Mouse (Mus musculus) hindbrain, embryonic 11.5 days (tissue): ENCODE measurements around the gene Zfp12. TPM values are rescaled to one million over a fixed set of nuclear protein-coding genes. Genes with fewer than 3 reads are reported as not detected.
A peak's percentile ranks its signal among the peaks of the same experiment; 100 is the strongest.

Experiments used
- ATAC-seq: fragments of 200-750 bp; cut with Nextera tagmentation; 2 replicates; pipeline ENCODE4 v1.8.0; 2017; ENCODE audit warnings: mild to moderate bottlenecking, moderate TSS enrichment, moderate library complexity; ENCODE audit not compliant: low FRiP score
- DNase-seq: peaks from one replicate; pipeline ENCODE4 v3.0.0-alpha.2; 2015; ENCODE audit warnings: low spot score
- H3K27ac ChIP-seq: fragments of 300-500 bp; sonication (generic); 2 replicates; pipeline ENCODE4 v1.5.1; 2014; ENCODE audit warnings: mild to moderate bottlenecking, low read depth, low read length
- H3K27me3 ChIP-seq: fragments of 300-500 bp; sonication (generic); 2 replicates; pipeline ENCODE4 v1.6.1; 2014; ENCODE audit warnings: mild to moderate bottlenecking, low read length, moderate library complexity, mixed read lengths; ENCODE audit not compliant: control insufficient read depth, insufficient read depth
- H3K36me3 ChIP-seq: fragments of 300-500 bp; sonication (generic); 2 replicates; pipeline ENCODE4 v1.6.1; 2014; ENCODE audit warnings: mild to moderate bottlenecking, low read length, moderate library complexity, mixed read lengths; ENCODE audit not compliant: control insufficient read depth, insufficient read depth
- H3K4me1 ChIP-seq: fragments of 300-500 bp; sonication (generic); replicated peaks from 2 replicates; pipeline ENCODE4 v1.6.1; 2014; ENCODE audit warnings: low read length, mixed read lengths; ENCODE audit not compliant: control insufficient read depth, insufficient read depth
- H3K4me2 ChIP-seq: fragments of 300-500 bp; sonication (generic); replicated peaks from 2 replicates; pipeline ENCODE4 v1.6.1; 2014; ENCODE audit warnings: mild to moderate bottlenecking, low read depth, low read length
- H3K4me3 ChIP-seq: fragments of 300-500 bp; sonication (generic); 2 replicates; pipeline ENCODE4 v1.5.1; 2014; ENCODE audit warnings: low read depth, low read length
- H3K9ac ChIP-seq: fragments of 300-500 bp; sonication (generic); 2 replicates; pipeline ENCODE4 v1.6.1; 2014; ENCODE audit warnings: low read depth, low read length
- H3K9me3 ChIP-seq: fragments of 300-500 bp; sonication (generic); 2 replicates; pipeline ENCODE4 v1.6.1; 2016; ENCODE audit warnings: low read length; ENCODE audit not compliant: control insufficient read depth
- WGBS: fragments of 180-500 bp; shearing (Covaris S2); extraction: QIAGEN DNeasy Blood & Tissue Kit; methylation state at CpG from one replicate; pipeline ENCODE4 v1.1.7; 2014; 5-methylcytosine and 5-hydroxymethylcytosine counted together
- polyA plus RNA-seq: library from polyadenylated mRNA; unstranded; fragments of >200 nt; fragmentation: Nextera tagmentation; extraction: Ambion mirVana; gene quantifications from 2 replicates; pipeline ENCODE4 v1.2.1, GENCODE M21; 2014

Gene Zfp12
- polyA plus RNA-seq, 1 experiment from 2014 or later: 20.3 TPM

GRCm38 (mm10) chr5:143222287-143222686, 12.7 kb upstream of the Zfp12 start:
- no peaks in the 10 kb centered on the region for H3K4me1 ChIP-seq
- no peak overlapping the region for H3K4me2 ChIP-seq
- H3K36me3 ChIP-seq: no peaks in the 10 kb centered on the region
- 83% methylated on average over 1 of the region's 1 CpGs for WGBS
- no peak overlapping the region for H3K4me3 ChIP-seq
- no peaks in the 10 kb centered on the region for H3K27me3 ChIP-seq
- H3K9me3 ChIP-seq: no peaks in the 10 kb centered on the region
- no peak for ATAC-seq
- H3K27ac ChIP-seq: no peak overlapping the region
- DNase-seq: no peak
- H3K9ac ChIP-seq: no peak overlapping the region

DNA sequence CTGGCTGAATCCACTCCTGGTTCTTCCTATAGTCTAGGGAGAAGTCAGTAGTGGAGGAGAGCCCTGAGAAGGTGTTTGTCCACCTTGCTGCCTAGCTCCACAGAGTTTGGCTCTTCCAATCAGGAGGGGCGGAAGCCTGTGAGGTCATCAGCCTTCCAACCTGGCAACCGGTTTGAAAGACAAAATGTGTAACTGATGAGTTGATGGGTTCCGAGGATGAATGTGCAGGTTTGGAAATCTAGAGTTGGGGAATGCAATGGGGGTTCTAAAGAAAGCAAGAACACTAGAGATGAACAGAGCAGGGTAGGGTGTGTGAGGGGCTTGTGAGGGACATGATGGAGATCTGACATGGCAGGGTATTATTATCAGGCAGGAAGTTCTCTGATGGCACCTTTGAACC, 8.2 kb upstream of the Zfp12 start, which contains the start of gene Spdye4a:
Gene Spdye4a, minus strand, starts transcription at position 101 of the 400 bp plus-strand sequence.
- no peaks in the 10 kb centered on the region for H3K27me3 ChIP-seq
- H3K27ac ChIP-seq: no peak within 1 kb of the TSS
- ATAC-seq: no peak
- H3K36me3 ChIP-seq: no peaks in the 10 kb centered on the region
- H3K4me3 ChIP-seq: no peak within 1 kb of the TSS
- H3K4me2 ChIP-seq: no peak within 1 kb of the TSS
- 87% methylated on average over 3 of the region's 3 CpGs for WGBS
- DNase-seq: no peak
- H3K4me1 ChIP-seq: no peaks in the 10 kb centered on the region
- H3K9ac ChIP-seq: no peak within 1 kb of the TSS
- H3K9me3 ChIP-seq: no peaks in the 10 kb centered on the region; the same call in 1 of the 2 replicates

- Histone ChIP-seq H3K4me1 (no peaks in the 10 kb centered on the region), H3K4me2 (peak overlapping the region; percentile 80), H3K36me3 (no peaks in the 10 kb centered on the region; the same call in 1 of the 2 replicates), H3K27me3 (no peaks in the 10 kb centered on the region), H3K27ac (no peak overlapping the region), H3K9me3 (no peaks in the 10 kb centered on the region), H3K4me3 (peak overlapping the region; percentile 87), H3K9ac (peak overlapping the region; percentile 95; the same call in 1 of the 2 replicates)
- DNase-seq (no peak), ATAC-seq (no peak)
- 58% methylated on average over 9 of the region's 9 CpGs for WGBS
Observed at GRCm38 (mm10) chr5:143236036-143236435, 1.1 kb downstream of the Zfp12 start.

- Histone ChIP-seq H3K9ac (no peak overlapping the region), H3K9me3 (no peaks in the 10 kb centered on the region), H3K27me3 (no peaks in the 10 kb centered on the region), H3K4me2 (no peak overlapping the region), H3K27ac (no peak overlapping the region), H3K36me3 (peaks cover 26% of the 10 kb centered on the region), H3K4me1 (no peaks in the 10 kb centered on the region), H3K4me3 (no peak overlapping the region)
- ATAC-seq (no peak), DNase-seq (no peak)
- 98% methylated on average over 26 of the region's 26 CpGs for WGBS
Observed at GRCm38 (mm10) chr5:143244926-143245325, 10.0 kb downstream of the Zfp12 start.

GRCm38 (mm10) chr5:143252039-143252438, 17.1 kb downstream of the Zfp12 start:
- WGBS: 31% methylated on average over 6 of the region's 6 CpGs
- Histone ChIP-seq H3K27me3 (peaks cover 55% of the 10 kb centered on the region), H3K9ac (no peak overlapping the region), H3K27ac (no peak overlapping the region), H3K4me3 (no peak overlapping the region), H3K36me3 (peaks cover 3% of the 10 kb centered on the region; the same call in 1 of the 2 replicates), H3K4me2 (no peak overlapping the region), H3K4me1 (peaks cover 15% of the 10 kb centered on the region), H3K9me3 (no peaks in the 10 kb centered on the region)
- no peak for ATAC-seq
- DNase-seq: no peak

DNA sequence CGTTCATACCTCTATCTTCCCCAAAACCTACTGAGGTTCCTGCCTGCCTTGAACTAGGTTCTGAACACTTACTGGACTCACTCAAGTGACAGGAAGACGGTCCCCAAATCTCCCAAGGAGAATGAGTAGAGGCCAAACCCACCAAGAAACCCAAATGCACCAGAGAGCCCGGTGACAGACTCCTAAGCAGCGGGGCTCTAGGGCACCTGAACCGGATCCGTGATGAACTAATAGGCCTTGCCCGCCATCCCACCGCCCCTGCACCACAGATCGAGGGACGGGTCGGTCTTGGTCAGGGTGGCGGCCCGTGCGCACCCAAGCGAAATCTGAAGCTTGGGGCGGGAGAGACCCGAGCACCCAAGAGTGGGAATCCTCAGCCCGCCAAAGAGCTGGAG, 17.8 kb downstream of the Zfp12 start:
- peaks cover 62% of the 10 kb centered on the region for H3K27me3 ChIP-seq
- no peak overlapping the region for H3K9ac ChIP-seq
- H3K4me2 ChIP-seq: no peak overlapping the region
- ATAC-seq (no peak), DNase-seq (no peak)
- peaks cover 15% of the 10 kb centered on the region for H3K4me1 ChIP-seq
- no peak overlapping the region for H3K27ac ChIP-seq
- peak overlapping the region; percentile 35 for H3K4me3 ChIP-seq
- WGBS: 9% methylated on average over 18 of the region's 18 CpGs
- no peaks in the 10 kb centered on the region for H3K9me3 ChIP-seq
- H3K36me3 ChIP-seq: peaks cover 3% of the 10 kb centered on the region; the same call in 1 of the 2 replicates

DNA sequence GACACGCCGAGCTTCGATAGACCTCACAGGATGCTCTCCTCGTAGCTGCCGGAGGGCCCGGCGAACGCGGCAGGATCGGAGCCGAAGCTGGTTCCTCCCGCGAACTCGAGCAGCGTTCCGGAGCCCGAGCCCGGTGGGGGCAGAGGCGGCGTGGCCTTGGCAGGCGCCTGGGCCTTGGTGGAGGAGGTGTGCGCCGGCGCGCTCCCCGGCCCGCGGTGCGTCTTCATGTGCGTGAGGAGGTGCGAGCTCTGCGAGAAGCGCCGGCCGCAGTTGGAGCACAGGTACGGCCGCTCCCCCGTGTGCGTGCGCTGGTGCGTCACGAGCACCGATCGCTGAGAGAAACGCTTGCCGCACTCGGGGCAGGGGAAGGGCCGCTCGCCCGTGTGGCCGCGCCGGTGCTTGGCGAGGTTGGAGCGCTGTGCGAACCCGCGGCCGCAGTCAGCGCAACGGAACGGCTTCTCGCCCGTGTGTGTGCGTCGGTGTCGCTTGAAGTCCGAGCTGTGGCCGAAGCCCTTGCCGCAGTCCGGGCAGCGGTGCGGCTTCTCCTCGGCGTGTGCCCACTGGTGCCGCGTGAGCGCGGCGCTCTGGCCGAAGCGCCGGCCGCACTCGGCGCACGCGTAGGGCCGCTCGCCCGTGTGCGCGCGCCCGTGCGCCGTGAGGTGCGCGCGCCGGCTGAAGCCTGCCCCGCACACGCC, 18.4 kb downstream of the Zfp12 start:
- 1% methylated on average over 103 of the region's 103 CpGs for WGBS
- Histone ChIP-seq H3K4me3 (peak overlapping the region; percentile 35), H3K4me1 (peaks cover 15% of the 10 kb centered on the region), H3K27ac (no peak overlapping the region), H3K9ac (no peak overlapping the region; the same call in 1 of the 2 replicates), H3K27me3 (peaks cover 62% of the 10 kb centered on the region), H3K9me3 (no peaks in the 10 kb centered on the region), H3K36me3 (peaks cover 3% of the 10 kb centered on the region; the same call in 1 of the 2 replicates), H3K4me2 (peak overlapping the region; percentile 70)
- ATAC-seq (0 out of 2 replicates have a peak, but pooled peaks have one; percentile 15), DNase-seq (peak; percentile 64)

GRCm38 (mm10) chr5:143253881-143254486, 19.0 kb downstream of the Zfp12 start:
- Histone ChIP-seq H3K4me3 (peak overlapping the region; percentile 35), H3K9me3 (no peaks in the 10 kb centered on the region), H3K4me1 (peaks cover 15% of the 10 kb centered on the region), H3K4me2 (peak overlapping the region; percentile 70), H3K27ac (no peak overlapping the region), H3K27me3 (peaks cover 64% of the 10 kb centered on the region), H3K9ac (peak overlapping the region; percentile 15; the same call in 1 of the 2 replicates), H3K36me3 (0 out of 2 replicates have a peak, but pooled peaks cover 5% of the 10 kb centered on the region)
- 4% methylated on average over 56 of the region's 81 CpGs for WGBS
- ATAC-seq (0 out of 2 replicates have a peak, but pooled peaks have one; percentile 22), DNase-seq (peak; percentile 69)
